Mouse (Mus musculus) lung, embryonic 16.5 days (tissue): ENCODE measurements around the gene Bax. TPM values are rescaled to one million over a fixed set of nuclear protein-coding genes. Genes with fewer than 3 reads are reported as not detected.
A peak's percentile ranks its signal among the peaks of the same experiment; 100 is the strongest.

Source experiments
- ATAC-seq: fragments of 200-750 bp; cut with Nextera tagmentation; 2 replicates; pipeline ENCODE4 v1.8.0; 2017; ENCODE audit warnings: low read depth, mild to moderate bottlenecking, moderate library complexity
- H3K27ac ChIP-seq: fragments of 300-500 bp; sonication (generic); 2 replicates; pipeline ENCODE4 v1.5.1; 2014; ENCODE audit warnings: mild to moderate bottlenecking, control low read depth, low read length
- H3K27me3 ChIP-seq: fragments of 300-500 bp; sonication (generic); 2 replicates; pipeline ENCODE4 v1.6.1; 2014; ENCODE audit warnings: low read depth, low read length, mixed read lengths; ENCODE audit not compliant: control insufficient read depth, insufficient read depth
- H3K36me3 ChIP-seq: fragments of 300-500 bp; sonication (generic); 2 replicates; pipeline ENCODE4 v1.6.1; 2014; ENCODE audit warnings: low read length; ENCODE audit not compliant: control insufficient read depth, insufficient read depth
- H3K4me1 ChIP-seq: fragments of 300-500 bp; sonication (generic); replicated peaks from 2 replicates; pipeline ENCODE4 v1.6.1; 2014; ENCODE audit warnings: low read length, mixed read lengths; ENCODE audit not compliant: control insufficient read depth, insufficient read depth
- H3K4me2 ChIP-seq: fragments of 300-500 bp; sonication (generic); 2 replicates; pipeline ENCODE4 v1.6.1; 2014; ENCODE audit warnings: low read depth, low read length, control low read depth
- H3K4me3 ChIP-seq: fragments of 300-500 bp; sonication (generic); 2 replicates; pipeline ENCODE4 v1.5.1; 2014; ENCODE audit warnings: mild to moderate bottlenecking, low read length, control low read depth
- H3K9ac ChIP-seq: fragments of 300-500 bp; sonication (generic); 2 replicates; pipeline ENCODE4 v1.6.1; 2014; ENCODE audit warnings: low read length, control low read depth
- H3K9me3 ChIP-seq: fragments of 300-500 bp; sonication (generic); 2 replicates; pipeline ENCODE4 v1.6.1; 2016; ENCODE audit warnings: low read length; ENCODE audit not compliant: control insufficient read depth
- WGBS: fragments of 180-500 bp; shearing (Covaris S2); extraction: QIAGEN DNeasy Blood & Tissue Kit; methylation state at CpG from one replicate; pipeline ENCODE4 v1.1.7; 2014; 5-methylcytosine and 5-hydroxymethylcytosine counted together
- polyA plus RNA-seq: library from polyadenylated mRNA; unstranded; fragments of >200 nt; fragmentation: Nextera tagmentation; extraction: Ambion mirVana; gene quantifications from 2 replicates; pipeline ENCODE4 v1.2.1, GENCODE M21; 2015

The Bax gene
- polyA plus RNA-seq, 1 experiment from 2014 or later: 136 TPM

DNA sequence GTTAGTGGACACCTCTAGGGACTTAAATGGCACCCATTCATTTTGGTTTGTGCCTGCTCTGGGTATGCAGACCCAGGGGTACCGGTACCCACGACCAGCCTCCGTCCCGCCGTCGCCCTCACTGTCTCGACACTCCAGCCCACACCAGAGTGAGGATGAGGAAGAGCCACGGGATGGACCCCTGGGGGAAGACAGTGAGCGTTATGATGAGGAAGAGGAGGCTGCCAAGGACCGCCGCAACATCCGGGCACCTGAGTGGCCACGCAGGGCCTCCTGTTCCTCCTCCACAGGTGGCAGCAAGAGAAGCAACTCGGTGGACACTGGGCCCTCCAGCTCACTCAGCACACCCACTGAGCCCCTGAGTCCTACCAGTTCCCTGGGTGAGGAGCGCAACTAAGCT lies 11.7 kb downstream of the Bax start:
- peaks cover 39% of the 10 kb centered on the region for H3K36me3 ChIP-seq
- WGBS: 85% methylated on average over 15 of the region's 15 CpGs
- ATAC-seq: no peak
- no peak overlapping the region for H3K4me3 ChIP-seq
- no peaks in the 10 kb centered on the region for H3K9me3 ChIP-seq
- H3K27me3 ChIP-seq: no peaks in the 10 kb centered on the region
- no peak overlapping the region for H3K27ac ChIP-seq
- H3K4me1 ChIP-seq: peaks cover 20% of the 10 kb centered on the region
- H3K9ac ChIP-seq: no peak overlapping the region
- no peak overlapping the region for H3K4me2 ChIP-seq

- H3K4me3 ChIP-seq: no peak overlapping the region
- no peaks in the 10 kb centered on the region for H3K27me3 ChIP-seq
- peaks cover 38% of the 10 kb centered on the region for H3K36me3 ChIP-seq
- no peak overlapping the region for H3K27ac ChIP-seq
- H3K4me2 ChIP-seq: no peak overlapping the region
- H3K9me3 ChIP-seq: no peaks in the 10 kb centered on the region
- ATAC-seq: peak; percentile 77
- 53% methylated on average over 23 of the region's 23 CpGs for WGBS
- no peak overlapping the region for H3K9ac ChIP-seq
- H3K4me1 ChIP-seq: peaks cover under 1% of the 10 kb centered on the region; the same call in 1 of the 2 replicates
Measured at GRCm38 (mm10) chr7:45451344-45451982, 15.2 kb downstream of the Bax start.

DNA sequence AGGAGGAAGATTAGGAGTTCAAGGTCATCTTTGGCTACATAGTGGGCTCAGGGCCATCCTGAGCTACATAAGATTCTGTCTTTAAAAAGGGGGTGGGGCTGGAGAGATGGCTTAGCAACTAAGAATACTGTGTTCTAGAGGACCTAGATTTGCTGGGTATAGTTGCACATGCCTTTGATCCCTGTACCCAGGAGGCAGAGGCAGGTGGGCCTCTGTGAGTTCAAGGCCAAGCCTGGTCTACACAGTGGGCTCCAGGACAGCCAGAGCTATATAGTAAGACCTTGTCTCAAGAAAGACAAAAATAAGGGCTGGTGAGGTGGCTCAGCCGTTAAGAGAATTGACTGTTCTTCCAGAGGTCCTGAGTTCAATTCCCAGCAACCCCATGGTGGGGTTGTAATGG lies 16.7 kb downstream of the Bax start:
- Histone ChIP-seq H3K4me2 (no peak overlapping the region), H3K9me3 (no peaks in the 10 kb centered on the region), H3K4me3 (no peak overlapping the region), H3K36me3 (peaks cover 40% of the 10 kb centered on the region), H3K27ac (no peak overlapping the region), H3K9ac (no peak overlapping the region), H3K27me3 (no peaks in the 10 kb centered on the region), H3K4me1 (no peaks in the 10 kb centered on the region; the same call in 1 of the 2 replicates)
- no peak for ATAC-seq
- 83% methylated on average over 1 of the region's 1 CpGs for WGBS

GRCm38 (mm10) chr7:45447325-45447990 lies 19.2 kb downstream of the Bax start:
- no peak overlapping the region for H3K9ac ChIP-seq
- H3K36me3 ChIP-seq: peaks cover 44% of the 10 kb centered on the region
- H3K9me3 ChIP-seq: no peaks in the 10 kb centered on the region
- H3K27ac ChIP-seq: no peak overlapping the region
- 30% methylated on average over 11 of the region's 11 CpGs for WGBS
- ATAC-seq: peak; percentile 41; the same call in 1 of the 2 replicates
- H3K4me2 ChIP-seq: no peak overlapping the region
- H3K4me1 ChIP-seq: no peaks in the 10 kb centered on the region; the same call in 1 of the 2 replicates
- no peak overlapping the region for H3K4me3 ChIP-seq
- H3K27me3 ChIP-seq: no peaks in the 10 kb centered on the region

DNA sequence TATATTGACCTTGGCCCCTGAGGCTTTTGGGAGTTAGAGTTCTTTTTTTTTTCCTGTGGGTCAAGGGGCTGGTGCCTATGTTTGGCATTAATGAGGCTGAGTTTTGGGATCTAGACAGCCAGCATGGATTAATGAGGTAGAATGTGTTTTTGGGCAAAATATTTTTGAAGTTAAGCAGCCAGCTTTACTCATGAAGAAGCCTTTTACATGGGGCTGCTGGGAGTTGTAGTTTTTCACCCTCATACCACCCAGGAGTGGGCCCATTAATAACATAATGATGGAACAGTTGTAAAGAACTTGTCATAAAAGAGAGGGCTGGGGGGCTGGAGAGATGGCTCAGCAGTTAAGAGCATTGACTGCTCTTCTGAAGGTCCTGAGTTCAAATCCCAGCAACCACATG lies 20.1 kb downstream of the Bax start:
- Histone ChIP-seq H3K4me3 (no peak overlapping the region), H3K27ac (no peak overlapping the region), H3K9ac (no peak overlapping the region), H3K27me3 (no peaks in the 10 kb centered on the region), H3K4me2 (no peak overlapping the region), H3K36me3 (peaks cover 39% of the 10 kb centered on the region), H3K9me3 (no peaks in the 10 kb centered on the region), H3K4me1 (no peaks in the 10 kb centered on the region; the same call in 1 of the 2 replicates)
- no peak for ATAC-seq

DNA sequence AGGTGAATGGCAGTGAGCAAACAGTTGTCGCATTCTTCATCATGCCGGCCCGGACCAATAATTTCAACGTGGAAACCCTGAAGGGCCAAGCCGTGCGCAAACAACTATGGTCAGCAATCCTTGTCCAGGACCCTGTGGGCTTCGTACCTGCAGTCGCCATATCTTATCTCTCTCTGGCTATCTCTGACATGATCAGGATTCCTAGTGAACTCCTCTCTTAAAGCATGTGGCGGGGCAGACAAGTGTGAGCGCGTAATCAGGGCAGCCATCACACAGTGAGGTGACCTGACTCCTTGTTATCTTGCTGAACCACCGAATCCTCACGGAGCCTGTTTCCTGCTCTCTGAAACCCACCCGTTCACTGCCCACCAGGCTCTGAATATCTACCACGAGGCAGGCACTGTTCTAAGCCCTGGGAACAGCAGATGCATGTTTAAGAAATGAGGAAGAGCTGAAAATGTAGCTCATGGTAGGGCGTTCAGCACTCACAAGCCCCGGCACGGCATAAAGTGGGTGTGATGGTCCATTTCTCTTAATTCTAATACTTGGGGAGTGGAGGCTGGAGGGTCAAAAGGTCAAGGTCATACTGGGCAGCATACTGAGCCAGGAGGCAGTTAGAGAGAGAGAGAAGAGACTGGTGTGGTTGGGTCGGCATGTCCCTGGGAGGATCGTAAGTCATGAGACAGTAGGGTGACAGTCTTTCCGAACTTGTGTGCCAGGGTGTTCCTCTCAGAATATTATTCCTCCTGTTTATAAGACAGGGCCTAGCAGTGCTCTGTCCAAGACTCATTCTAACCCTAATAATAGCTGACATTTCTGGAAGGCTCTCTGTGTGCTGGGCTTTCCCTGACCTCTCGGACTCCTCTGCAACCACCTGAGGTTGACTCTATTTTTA lies 22.9 kb downstream of the Bax start:
- Histone ChIP-seq H3K27ac (no peak overlapping the region), H3K4me1 (no peaks in the 10 kb centered on the region; the same call in 1 of the 2 replicates), H3K36me3 (peaks cover 43% of the 10 kb centered on the region), H3K27me3 (no peaks in the 10 kb centered on the region), H3K9ac (no peak overlapping the region), H3K9me3 (no peaks in the 10 kb centered on the region), H3K4me3 (no peak overlapping the region), H3K4me2 (no peak overlapping the region)
- no peak for ATAC-seq
- WGBS: 67% methylated on average over 22 of the region's 22 CpGs

- peak within 1 kb of the TSS; percentile 35 for H3K9ac ChIP-seq
- H3K27me3 ChIP-seq: no peaks in the 10 kb centered on the region
- H3K27ac ChIP-seq: no peak within 1 kb of the TSS
- ATAC-seq: no peak
- peaks cover 33% of the 10 kb centered on the region for H3K4me1 ChIP-seq
- no peaks in the 10 kb centered on the region for H3K9me3 ChIP-seq
- no peak within 1 kb of the TSS for H3K4me3 ChIP-seq
- WGBS: 22% methylated on average over 19 of the region's 19 CpGs
- H3K4me2 ChIP-seq: peak within 1 kb of the TSS; percentile 18
- peaks cover 11% of the 10 kb centered on the region for H3K36me3 ChIP-seq
Measured at GRCm38 (mm10) chr7:45437521-45438276, 29.0 kb downstream of the Bax start, which contains the start of gene Ruvbl2. Ruvbl2 (minus strand) TSS chr7:45438096.

DNA sequence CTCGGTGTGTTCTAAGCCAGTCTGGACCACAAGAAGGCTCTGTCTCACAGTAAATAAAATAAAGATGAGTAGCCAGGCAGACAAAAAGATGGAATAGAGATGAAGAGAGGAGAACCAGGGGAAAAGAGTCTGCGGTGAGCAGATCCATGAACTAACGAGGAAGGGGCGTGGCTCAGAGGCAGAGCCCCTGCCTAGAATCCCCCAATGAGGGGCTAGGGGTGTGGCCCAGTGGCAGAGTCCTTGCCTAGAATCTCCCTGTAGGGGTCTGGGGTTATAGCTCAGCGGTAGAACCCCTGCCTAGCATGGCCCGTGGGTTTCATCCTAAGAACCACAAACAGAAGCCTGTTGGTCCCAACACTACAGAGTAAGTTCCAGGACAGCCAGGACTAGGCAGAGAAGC lies 29.7 kb downstream of the Bax start:
- H3K27me3 ChIP-seq: no peaks in the 10 kb centered on the region
- H3K9ac ChIP-seq: peak overlapping the region; percentile 35
- 48% methylated on average over 6 of the region's 6 CpGs for WGBS
- no peak overlapping the region for H3K4me3 ChIP-seq
- peaks cover 11% of the 10 kb centered on the region for H3K36me3 ChIP-seq
- H3K27ac ChIP-seq: no peak overlapping the region
- ATAC-seq: no peak
- H3K9me3 ChIP-seq: no peaks in the 10 kb centered on the region
- H3K4me1 ChIP-seq: peaks cover 33% of the 10 kb centered on the region
- H3K4me2 ChIP-seq: peak overlapping the region; percentile 16
